Mouse (Mus musculus): ENCODE measurements at regions not wholly inside any gene's neighbourhood (a gene's known extent, or its start where the extent isn't known, plus 50 kb on each side); places are given as distances from the start of the nearest gene placed in this dataset.

GRCm38 (mm10) chr9:122635138-122635964, 111.8 kb upstream of the Topaz1 start:
- Histone ChIP-seq H3K4me1 (ENCODE audit: control insufficient read depth, insufficient read depth, low read length) (peaks cover 14% of the 10 kb centered on the region), H3K27ac (ENCODE audit: insufficient read depth, low read length) (no peak overlapping the region), H3K4me3 (ENCODE audit: insufficient read depth, low read length) (no peak overlapping the region)
- no peak for TF ChIP-seq POLR2A (IDR thresholded peaks at IDR 0.05; ENCODE audit: extremely low read depth, insufficient read depth, low read length)
- TF ChIP-seq CTCF (IDR thresholded peaks at IDR 0.05; ENCODE audit: extremely low read depth, insufficient read depth, low read length), result no peak

- Histone ChIP-seq H3K27ac (ENCODE audit: insufficient read depth, low read length) (no peak overlapping the region), H3K4me3 (ENCODE audit: insufficient read depth, low read length) (no peak overlapping the region), H3K4me1 (ENCODE audit: control insufficient read depth, insufficient read depth, low read length) (peaks cover 20% of the 10 kb centered on the region)
- TF ChIP-seq POLR2A (IDR thresholded peaks at IDR 0.05; ENCODE audit: extremely low read depth, insufficient read depth, low read length) (no peak), CTCF (IDR thresholded peaks at IDR 0.05; ENCODE audit: extremely low read depth, insufficient read depth, low read length) (no peak)
These were observed 109.6 kb upstream of the Topaz1 start for GRCm38 (mm10) chr9:122637591-122637990.

- Histone ChIP-seq H3K4me1 (ENCODE audit: control insufficient read depth, insufficient read depth, low read length) (peaks cover 23% of the 10 kb centered on the region), H3K4me3 (ENCODE audit: insufficient read depth, low read length) (no peak overlapping the region), H3K27ac (ENCODE audit: insufficient read depth, low read length) (no peak overlapping the region)
- TF ChIP-seq POLR2A (IDR thresholded peaks at IDR 0.05; ENCODE audit: extremely low read depth, insufficient read depth, low read length) (no peak), CTCF (IDR thresholded peaks at IDR 0.05; ENCODE audit: extremely low read depth, insufficient read depth, low read length) (no peak)
These were observed 107.9 kb upstream of the Topaz1 start for GRCm38 (mm10) chr9:122639239-122639638.

GRCm38 (mm10) chr9:122642913-122643312, 104.2 kb upstream of the Topaz1 start:
- Histone ChIP-seq H3K4me1 (ENCODE audit: control insufficient read depth, insufficient read depth, low read length) (peaks cover 21% of the 10 kb centered on the region), H3K27ac (ENCODE audit: insufficient read depth, low read length) (no peak overlapping the region), H3K4me3 (ENCODE audit: insufficient read depth, low read length) (no peak overlapping the region)
- TF ChIP-seq CTCF (IDR thresholded peaks at IDR 0.05; ENCODE audit: extremely low read depth, insufficient read depth, low read length) (no peak), POLR2A (IDR thresholded peaks at IDR 0.05; ENCODE audit: extremely low read depth, insufficient read depth, low read length) (0 out of 2 replicates have a peak, but pooled peaks have one; percentile 8)

GRCm38 (mm10) chr9:122645569-122645968, 101.6 kb upstream of the Topaz1 start:
- H3K4me1 ChIP-seq (ENCODE audit: control insufficient read depth, insufficient read depth, low read length), result peaks cover 18% of the 10 kb centered on the region
- TF ChIP-seq POLR2A (IDR thresholded peaks at IDR 0.05; ENCODE audit: extremely low read depth, insufficient read depth, low read length) (no peak), CTCF (IDR thresholded peaks at IDR 0.05; ENCODE audit: extremely low read depth, insufficient read depth, low read length) (no peak)
- H3K4me3 ChIP-seq (ENCODE audit: insufficient read depth, low read length), result no peak overlapping the region
- no peak overlapping the region; the same call in 1 of the 2 replicates for H3K27ac ChIP-seq (ENCODE audit: insufficient read depth, low read length)

GRCm38 (mm10) chr9:122650862-122651261, 96.3 kb upstream of the Topaz1 start:
- H3K4me1 ChIP-seq (ENCODE audit: control insufficient read depth, insufficient read depth, low read length), result peaks cover 20% of the 10 kb centered on the region
- H3K27ac ChIP-seq (ENCODE audit: insufficient read depth, low read length), result peak overlapping the region; percentile 86
- no peak overlapping the region for H3K4me3 ChIP-seq (ENCODE audit: insufficient read depth, low read length)
- TF ChIP-seq CTCF (IDR thresholded peaks at IDR 0.05; ENCODE audit: extremely low read depth, insufficient read depth, low read length), result no peak
- TF ChIP-seq POLR2A (IDR thresholded peaks at IDR 0.05; ENCODE audit: extremely low read depth, insufficient read depth, low read length), result no peak

GRCm38 (mm10) chr9:122655583-122655982, 91.6 kb upstream of the Topaz1 start:
- H3K4me1 ChIP-seq (ENCODE audit: control insufficient read depth, insufficient read depth, low read length), result peaks cover 21% of the 10 kb centered on the region
- no peak overlapping the region for H3K4me3 ChIP-seq (ENCODE audit: insufficient read depth, low read length)
- no peak overlapping the region for H3K27ac ChIP-seq (ENCODE audit: insufficient read depth, low read length)
- TF ChIP-seq CTCF (IDR thresholded peaks at IDR 0.05; ENCODE audit: extremely low read depth, insufficient read depth, low read length) (no peak), POLR2A (IDR thresholded peaks at IDR 0.05; ENCODE audit: extremely low read depth, insufficient read depth, low read length) (no peak)

GRCm38 (mm10) chr9:122660050-122660449, 87.1 kb upstream of the Topaz1 start:
- TF ChIP-seq CTCF (IDR thresholded peaks at IDR 0.05; ENCODE audit: extremely low read depth, insufficient read depth, low read length) (no peak), POLR2A (IDR thresholded peaks at IDR 0.05; ENCODE audit: extremely low read depth, insufficient read depth, low read length) (no peak)
- H3K27ac ChIP-seq (ENCODE audit: insufficient read depth, low read length), result no peak overlapping the region
- no peak overlapping the region for H3K4me3 ChIP-seq (ENCODE audit: insufficient read depth, low read length)
- H3K4me1 ChIP-seq (ENCODE audit: control insufficient read depth, insufficient read depth, low read length), result peaks cover 7% of the 10 kb centered on the region

- no peak for TF ChIP-seq POLR2A (IDR thresholded peaks at IDR 0.05; ENCODE audit: extremely low read depth, insufficient read depth, low read length)
- TF ChIP-seq CTCF (IDR thresholded peaks at IDR 0.05; ENCODE audit: extremely low read depth, insufficient read depth, low read length), result no peak
These were observed 80.0 kb upstream of the Topaz1 start for GRCm38 (mm10) chr9:122666978-122667645.

GRCm38 (mm10) chr9:122667646-122667981, 79.5 kb upstream of the Topaz1 start:
- Histone ChIP-seq H3K4me1 (ENCODE audit: control insufficient read depth, insufficient read depth, low read length) (no peaks in the 10 kb centered on the region), H3K4me3 (ENCODE audit: insufficient read depth, low read length) (no peak overlapping the region), H3K27ac (ENCODE audit: insufficient read depth, low read length) (no peak overlapping the region)
- no peak for TF ChIP-seq CTCF (IDR thresholded peaks at IDR 0.05; ENCODE audit: extremely low read depth, insufficient read depth, low read length)

More at GRCm38 (mm10) chr9:122666978-122667645, 80.0 kb upstream of the Topaz1 start:
- no peak overlapping the region for H3K4me3 ChIP-seq (ENCODE audit: insufficient read depth, low read length)
- no peak overlapping the region for H3K27ac ChIP-seq (ENCODE audit: insufficient read depth, low read length)
- H3K4me1 ChIP-seq (ENCODE audit: control insufficient read depth, insufficient read depth, low read length), result no peaks in the 10 kb centered on the region

Data from cortical plate, adult 2 months (tissue).